Mouse (Mus musculus) kidney, adult 2 months (tissue): Measurements from ENCODE around the gene Zbtb18.

ENCODE experiments used
- CTCF ChIP-seq: fragments of 200-500 bp; conservative IDR thresholded peaks from 2 replicates; pipeline ENCODE4 v1.5.1; 2011; ENCODE audit warnings: low read depth, mild to moderate bottlenecking, control low read depth, low read length, moderate library complexity, mixed read lengths; ENCODE audit not compliant: insufficient read depth, insufficient read length
- POLR2A ChIP-seq: fragments of 200-500 bp; IDR thresholded peaks from one replicate; pipeline ENCODE4 v1.6.1; 2011; ENCODE audit warnings: low read depth, low read length, control low read depth

DNA sequence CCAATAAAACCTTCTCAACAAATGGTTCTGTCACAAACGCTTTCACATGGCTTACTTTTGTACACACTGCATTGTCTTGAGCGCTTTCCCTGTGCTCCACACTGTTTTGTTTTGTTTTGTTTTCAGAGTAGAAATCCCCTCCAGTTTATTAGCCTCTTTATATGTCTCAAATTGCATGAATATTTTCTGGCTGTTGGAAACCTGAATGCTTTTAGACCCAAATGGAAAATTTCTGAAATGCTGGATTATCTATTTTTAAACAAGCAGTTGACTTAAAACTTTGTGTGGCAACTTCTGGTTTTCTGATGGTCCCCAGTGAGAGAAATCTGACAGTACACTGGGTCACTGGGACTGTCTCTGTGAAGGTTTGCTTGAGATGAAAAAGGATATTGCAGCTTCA, 6.8 kb downstream of the Zbtb18 start:
- no peak for TF ChIP-seq POLR2A
- no peak for TF ChIP-seq CTCF
